Mouse (Mus musculus): Measurements from ENCODE around the gene Pax2. TPM values are rescaled to one million over a fixed set of nuclear protein-coding genes. Genes with fewer than 3 reads are reported as not detected.

Gene Pax2
- total RNA-seq, 1 experiment, result not detected

DNA sequence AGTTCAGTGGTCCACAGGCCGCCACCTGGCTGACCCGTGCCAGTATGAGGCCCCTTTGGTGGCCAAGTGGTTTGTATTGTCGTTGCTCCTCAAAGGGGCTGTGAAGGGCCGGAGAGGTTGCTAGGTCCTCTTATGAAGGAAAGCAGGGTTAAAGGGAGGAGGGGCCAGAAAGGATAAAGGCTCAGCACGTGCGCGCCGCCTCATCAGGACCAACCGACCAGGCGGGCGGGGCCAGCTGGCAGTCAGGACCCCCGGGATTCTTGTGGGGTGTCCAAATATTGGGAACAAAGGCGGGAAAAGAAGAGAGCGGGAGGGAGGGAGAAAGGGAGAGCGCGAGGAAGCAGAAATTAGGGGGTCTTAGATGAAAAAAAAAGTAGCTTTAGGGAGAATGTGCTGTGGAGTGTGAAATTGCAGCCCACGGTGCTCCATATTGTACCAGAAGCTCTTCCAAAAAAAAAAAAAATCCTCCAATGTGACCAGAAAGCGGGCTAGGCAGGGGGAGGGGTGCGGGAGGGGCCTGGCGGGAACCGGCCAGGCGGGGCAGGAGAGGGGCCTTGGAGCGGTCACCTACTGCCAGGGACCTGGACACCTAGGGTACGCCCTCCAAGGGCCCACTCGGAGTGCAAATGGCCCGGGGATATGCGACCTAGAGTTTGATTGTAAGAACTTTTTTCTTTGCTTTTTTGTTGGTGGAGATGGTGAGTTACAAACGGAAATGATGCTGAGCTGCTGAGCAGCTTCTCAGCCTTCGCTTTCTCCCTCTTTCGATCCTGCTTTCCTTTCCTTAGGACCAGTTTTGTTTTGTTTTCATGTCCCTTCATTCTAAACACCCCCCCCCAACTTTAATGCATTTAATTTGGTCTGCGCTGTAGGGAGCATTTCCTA is 3.5 kb upstream of the Pax2 start:
- in situ Hi-C loops (cut with MboI; ENCODE audit: low sequenced_read_pairs in 2 of 2, unreplicated experiment in 2 of 2), result loop anchor here (5.0 to 10.0 kb wide), 3 partner anchors 170 to 1147 kb away; no protein-coding TSS in a partner anchor
- Histone ChIP-seq H3K9me3 (ENCODE audit: control insufficient read depth, insufficient read depth, low read depth, low read length) (no peaks in the 10 kb centered on the region), H3K36me3 (ENCODE audit: control insufficient read depth, insufficient read depth, low read length, poor library complexity, severe bottlenecking) (no peaks in the 10 kb centered on the region), H3K27ac (ENCODE audit: insufficient read depth, low read depth, low read length, poor library complexity, severe bottlenecking) (no peak overlapping the region), H3K9ac (ENCODE audit: insufficient read depth, low read depth, low read length, poor library complexity, severe bottlenecking) (no peak overlapping the region), H3K4me1 (ENCODE audit: control insufficient read depth in 2 of 2, insufficient read depth in 2 of 2, low read length in 2 of 2, poor library complexity in 1 of 2) (peaks cover 0 to 6% of the 10 kb centered on the region in 2 experiments; a peak in 1 of 4 replicates), H3K4me3 (ENCODE audit: insufficient read depth in 1 of 2, low read depth in 1 of 2, low read length in 2 of 2, poor library complexity in 1 of 2, severe bottlenecking in 1 of 2) (no peak overlapping the region)
- TF ChIP-seq CHD2 (IDR thresholded peaks at IDR 0.05; ENCODE audit: low read depth, low read length), result no peak
- no peak for TF ChIP-seq MAFK (IDR thresholded peaks at IDR 0.05; ENCODE audit: insufficient read depth, low read depth, low read length)
- TF ChIP-seq ZC3H11A (IDR thresholded peaks at IDR 0.05; ENCODE audit: borderline replicate concordance, low read depth, low read length), result no peak
- TF ChIP-seq HCFC1 (IDR thresholded peaks at IDR 0.05; ENCODE audit: borderline replicate concordance, insufficient read depth, low read length), result no peak
- TF ChIP-seq ZNF384 (IDR thresholded peaks at IDR 0.05; ENCODE audit: low read depth, low read length), result no peak
- DNase-seq (ENCODE audit: low read depth, low spot score), result no peak

DNA sequence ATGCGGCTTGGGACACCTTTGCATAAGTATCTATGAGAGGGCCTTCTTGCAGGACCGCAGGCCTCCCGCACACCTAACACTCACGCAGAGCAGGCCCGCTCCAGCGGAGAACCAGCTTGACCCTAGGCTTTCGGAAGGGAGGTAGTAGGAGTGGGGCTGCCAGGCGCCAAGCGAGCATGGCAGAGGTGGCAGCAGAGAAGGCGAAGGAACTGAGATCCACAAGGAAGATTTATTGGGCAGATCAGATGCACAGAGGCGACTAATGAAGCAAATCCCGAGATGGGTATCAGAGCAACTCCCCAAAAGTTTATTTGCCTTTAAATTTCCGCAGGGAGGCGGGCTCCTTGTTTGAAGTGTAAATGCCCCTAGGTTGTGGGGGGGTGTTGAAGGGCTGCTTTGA is 2.5 kb upstream of the Pax2 start:
- no peak for DNase-seq (ENCODE audit: low read depth, low spot score)
- H3K36me3 ChIP-seq (ENCODE audit: control insufficient read depth, insufficient read depth, low read length, poor library complexity, severe bottlenecking), result no peaks in the 10 kb centered on the region
- H3K9me3 ChIP-seq (ENCODE audit: control insufficient read depth, insufficient read depth, low read depth, low read length), result no peaks in the 10 kb centered on the region
- no peak overlapping the region for H3K4me3 ChIP-seq (ENCODE audit: insufficient read depth in 1 of 2, low read depth in 1 of 2, low read length in 2 of 2, poor library complexity in 1 of 2, severe bottlenecking in 1 of 2)
- no peak overlapping the region for H3K9ac ChIP-seq (ENCODE audit: insufficient read depth, low read depth, low read length, poor library complexity, severe bottlenecking)
- H3K27ac ChIP-seq (ENCODE audit: insufficient read depth, low read depth, low read length, poor library complexity, severe bottlenecking), result no peak overlapping the region
- H3K4me1 ChIP-seq (ENCODE audit: control insufficient read depth in 2 of 2, insufficient read depth in 2 of 2, low read length in 2 of 2, poor library complexity in 1 of 2), result peaks cover 0 to 6% of the 10 kb centered on the region in 2 experiments; a peak in 1 of 4 replicates
- no peak for TF ChIP-seq ZC3H11A (IDR thresholded peaks at IDR 0.05; ENCODE audit: borderline replicate concordance, low read depth, low read length)
- no peak for TF ChIP-seq MAFK (IDR thresholded peaks at IDR 0.05; ENCODE audit: insufficient read depth, low read depth, low read length)
- no peak for TF ChIP-seq HCFC1 (IDR thresholded peaks at IDR 0.05; ENCODE audit: borderline replicate concordance, insufficient read depth, low read length)
- no peak for TF ChIP-seq ZNF384 (IDR thresholded peaks at IDR 0.05; ENCODE audit: low read depth, low read length)
- no peak for TF ChIP-seq CHD2 (IDR thresholded peaks at IDR 0.05; ENCODE audit: low read depth, low read length)
- in situ Hi-C loops (cut with MboI; ENCODE audit: low sequenced_read_pairs in 2 of 2, unreplicated experiment in 2 of 2), result loop anchor here (5.0 to 10.0 kb wide), 3 partner anchors 171 to 1149 kb away; no protein-coding TSS in a partner anchor

DNA sequence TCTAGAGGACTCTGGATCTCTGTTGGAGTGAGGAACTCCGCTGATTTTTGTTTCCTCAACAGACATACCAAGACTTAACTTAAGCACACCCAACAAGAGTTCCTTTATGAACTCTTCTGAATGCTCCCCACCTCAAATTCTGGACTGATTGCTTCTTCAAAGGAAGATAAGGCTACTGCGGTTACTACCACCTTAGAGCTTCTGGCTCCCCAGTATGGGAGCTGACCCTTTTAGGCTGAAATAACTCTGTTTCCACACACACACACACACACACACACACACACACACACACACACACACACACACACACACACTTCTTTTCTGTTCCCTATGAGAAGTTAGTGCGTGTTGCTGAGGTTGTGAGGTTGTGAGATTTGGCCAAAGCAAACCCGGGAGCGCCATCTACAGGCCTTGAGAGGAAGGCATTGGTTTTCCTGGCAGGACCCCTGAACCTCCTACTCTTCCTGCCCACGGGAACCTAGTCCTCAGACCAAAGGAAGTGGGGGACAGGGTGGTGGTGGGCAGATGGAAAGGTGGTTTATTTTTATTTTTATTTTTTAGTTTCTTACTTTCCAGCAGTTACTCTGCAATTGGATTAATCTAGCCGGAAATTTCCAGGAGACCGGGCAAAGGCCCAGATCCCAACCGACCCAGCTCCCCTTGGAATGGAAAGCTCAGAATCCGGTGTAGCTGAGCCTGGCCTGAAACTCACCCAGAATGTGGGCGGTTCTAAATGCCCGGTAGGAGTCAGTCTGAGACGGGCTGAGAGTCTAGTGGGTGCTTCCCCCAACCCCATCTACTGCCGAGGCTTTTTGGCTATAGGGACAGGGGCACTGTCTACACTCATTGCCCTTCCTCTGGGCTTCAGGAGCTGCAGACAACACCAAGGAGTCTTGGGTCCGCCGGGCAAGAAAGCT is 1.1 kb upstream of the Pax2 start:
- Histone ChIP-seq H3K4me3 (ENCODE audit: insufficient read depth in 1 of 2, low read depth in 1 of 2, low read length in 2 of 2, poor library complexity in 1 of 2, severe bottlenecking in 1 of 2) (no peak overlapping the region), H3K36me3 (ENCODE audit: control insufficient read depth, insufficient read depth, low read length, poor library complexity, severe bottlenecking) (no peaks in the 10 kb centered on the region), H3K9ac (ENCODE audit: insufficient read depth, low read depth, low read length, poor library complexity, severe bottlenecking) (no peak overlapping the region), H3K27ac (ENCODE audit: insufficient read depth, low read depth, low read length, poor library complexity, severe bottlenecking) (no peak overlapping the region), H3K4me1 (ENCODE audit: control insufficient read depth in 2 of 2, insufficient read depth in 2 of 2, low read length in 2 of 2, poor library complexity in 1 of 2) (peaks cover 0 to 6% of the 10 kb centered on the region in 2 experiments; a peak in 1 of 4 replicates), H3K9me3 (ENCODE audit: control insufficient read depth, insufficient read depth, low read depth, low read length) (no peaks in the 10 kb centered on the region)
- in situ Hi-C loops (cut with MboI; ENCODE audit: low sequenced_read_pairs in 2 of 2, unreplicated experiment in 2 of 2), result loop anchor here (5.0 to 10.0 kb wide), 4 partner anchors 172 to 1152 kb away; no protein-coding TSS in a partner anchor
- TF ChIP-seq CHD2 (IDR thresholded peaks at IDR 0.05; ENCODE audit: low read depth, low read length), result no peak
- TF ChIP-seq ZNF384 (IDR thresholded peaks at IDR 0.05; ENCODE audit: low read depth, low read length), result no peak
- no peak; the same call in 1 of the 2 replicates for TF ChIP-seq ZC3H11A (IDR thresholded peaks at IDR 0.05; ENCODE audit: borderline replicate concordance, low read depth, low read length)
- TF ChIP-seq MAFK (IDR thresholded peaks at IDR 0.05; ENCODE audit: insufficient read depth, low read depth, low read length), result no peak
- TF ChIP-seq HCFC1 (IDR thresholded peaks at IDR 0.05; ENCODE audit: borderline replicate concordance, insufficient read depth, low read length), result no peak
- no peak for DNase-seq (ENCODE audit: low read depth, low spot score)

DNA sequence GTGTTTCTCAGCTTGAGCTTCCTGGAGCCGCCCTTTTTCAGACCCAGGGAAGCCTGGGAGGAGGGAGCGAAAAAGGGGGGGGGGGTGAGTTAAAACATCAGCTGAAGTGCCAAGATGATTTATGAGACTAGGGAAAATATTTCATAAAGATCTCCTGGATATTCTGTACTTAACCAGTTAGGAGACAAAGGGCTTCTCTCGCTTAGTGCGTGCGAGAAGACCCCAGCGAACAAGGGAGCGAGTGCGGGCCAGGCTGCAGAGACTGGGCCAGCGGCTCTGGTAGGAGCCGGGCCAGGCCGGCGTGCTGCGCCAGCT is 510 bp upstream of the Pax2 start:
- no peak for DNase-seq (ENCODE audit: low read depth, low spot score)
- TF ChIP-seq HCFC1 (IDR thresholded peaks at IDR 0.05; ENCODE audit: borderline replicate concordance, insufficient read depth, low read length), result no peak
- TF ChIP-seq ZC3H11A (IDR thresholded peaks at IDR 0.05; ENCODE audit: borderline replicate concordance, low read depth, low read length), result no peak
- TF ChIP-seq CHD2 (IDR thresholded peaks at IDR 0.05; ENCODE audit: low read depth, low read length), result no peak
- TF ChIP-seq ZNF384 (IDR thresholded peaks at IDR 0.05; ENCODE audit: low read depth, low read length), result no peak
- no peak for TF ChIP-seq MAFK (IDR thresholded peaks at IDR 0.05; ENCODE audit: insufficient read depth, low read depth, low read length)
- in situ Hi-C loops (cut with MboI; ENCODE audit: low sequenced_read_pairs in 2 of 2, unreplicated experiment in 2 of 2), result loop anchor here (5.0 to 10.0 kb wide), 2 partner anchors 1151 to 1153 kb away; no protein-coding TSS in a partner anchor
- Histone ChIP-seq H3K4me1 (ENCODE audit: control insufficient read depth in 2 of 2, insufficient read depth in 2 of 2, low read length in 2 of 2, poor library complexity in 1 of 2) (peaks cover 0 to 6% of the 10 kb centered on the region in 2 experiments; a peak in 1 of 4 replicates), H3K9me3 (ENCODE audit: control insufficient read depth, insufficient read depth, low read depth, low read length) (no peaks in the 10 kb centered on the region), H3K27ac (ENCODE audit: insufficient read depth, low read depth, low read length, poor library complexity, severe bottlenecking) (no peak overlapping the region), H3K9ac (ENCODE audit: insufficient read depth, low read depth, low read length, poor library complexity, severe bottlenecking) (no peak overlapping the region), H3K36me3 (ENCODE audit: control insufficient read depth, insufficient read depth, low read length, poor library complexity, severe bottlenecking) (no peaks in the 10 kb centered on the region), H3K4me3 (ENCODE audit: insufficient read depth in 1 of 2, low read depth in 1 of 2, low read length in 2 of 2, poor library complexity in 1 of 2, severe bottlenecking in 1 of 2) (peak overlapping the region; percentile 28 to 45; a peak in 2 of 4 replicates)
